Mouse (Mus musculus) CH12.LX (cell line): Measurements from ENCODE around the gene Map2k1. TPM values are rescaled to one million over a fixed set of nuclear protein-coding genes. Genes with fewer than 3 reads are reported as not detected.

Source experiments
- DNase-seq: peaks from one replicate; pipeline ENCODE4 v3.0.0-alpha.2; 2013; ENCODE audit errors: extremely low read depth
- H3K27ac ChIP-seq: 2 replicates; pipeline ENCODE4 v1.5.1; 2012; ENCODE audit warnings: low read depth, mild to moderate bottlenecking, control low read depth, moderate library complexity; ENCODE audit not compliant: insufficient read depth
- H3K27me3 ChIP-seq: replicated peaks from 2 replicates; pipeline ENCODE3; 2012; ENCODE audit warnings: inconsistent platforms
- H3K36me3 ChIP-seq, 2 experiments: replicated peaks in 1 of 2; 2 replicates each; pipeline versions ENCODE3 to v1.6.1; 2012; ENCODE audit warnings: inconsistent platforms in 1 of 2, low read length in 1 of 2, mild to moderate bottlenecking in 1 of 2, mixed read lengths in 1 of 2, moderate library complexity in 1 of 2; ENCODE audit not compliant: control insufficient read depth in 1 of 2, insufficient read depth in 1 of 2
- H3K4me1 ChIP-seq, 2 experiments: 2 replicates each; pipeline ENCODE4 v1.6.1; 2012; ENCODE audit warnings: inconsistent platforms in 1 of 2, moderate library complexity in 1 of 2; ENCODE audit not compliant: insufficient read depth in 2 of 2, control insufficient read depth in 1 of 2
- H3K4me2 ChIP-seq: 2 replicates; pipeline ENCODE4 v1.6.1; 2012; ENCODE audit warnings: low read depth, mild to moderate bottlenecking, control low read depth; ENCODE audit not compliant: poor library complexity, insufficient read depth, severe bottlenecking
- H3K4me3 ChIP-seq, 3 experiments: fragments of 150-350 bp in 1 of 3; sonication (generic) in 1 of 3; replicated peaks in 1 of 3; 2 replicates each; pipeline versions ENCODE3 to v1.5.1; 2011 to 2012; ENCODE audit warnings: low read depth in 2 of 3, low read length in 2 of 3, mild to moderate bottlenecking in 2 of 3, moderate library complexity in 2 of 3, control low read depth in 1 of 3, improper control_type of control experiment in 1 of 3, inconsistent platforms in 1 of 3, mixed read lengths in 1 of 3; ENCODE audit not compliant: poor library complexity in 1 of 3
- H3K79me2 ChIP-seq: replicated peaks from 2 replicates; pipeline ENCODE4 v1.6.1; 2012; ENCODE audit warnings: mild to moderate bottlenecking, moderate library complexity; ENCODE audit not compliant: control insufficient read depth, poor library complexity, insufficient read depth, severe bottlenecking; ENCODE audit errors: extremely low read depth
- H3K9ac ChIP-seq: 2 replicates; pipeline ENCODE4 v1.6.1; 2012; ENCODE audit warnings: low read depth, mild to moderate bottlenecking, control low read depth, moderate library complexity; ENCODE audit not compliant: insufficient read depth
- H3K9me3 ChIP-seq: replicated peaks from 2 replicates; pipeline ENCODE3; 2012; ENCODE audit warnings: low read length, inconsistent platforms, mixed read lengths
- BHLHE40 ChIP-seq: IDR thresholded peaks from 2 replicates; pipeline ENCODE4 v1.6.1; 2011; ENCODE audit warnings: mild to moderate bottlenecking, low read depth, low read length, improper control_type of control experiment
- CHD1 ChIP-seq: IDR thresholded peaks from 2 replicates; pipeline ENCODE4 v1.6.1; 2012; ENCODE audit warnings: low read depth, low read length, improper control_type of control experiment, inconsistent platforms
- CTCF ChIP-seq, 2 experiments: IDR thresholded peaks in 1 of 2; conservative IDR thresholded peaks in 1 of 2; 2 replicates each; pipeline ENCODE4 v1.5.1; 2011 to 2012; ENCODE audit warnings: low read depth in 2 of 2, low read length in 2 of 2, improper control_type of control experiment in 1 of 2, inconsistent platforms in 1 of 2, mild to moderate bottlenecking in 1 of 2, moderate library complexity in 1 of 2
- E2F4 ChIP-seq: IDR thresholded peaks from 2 replicates; pipeline ENCODE4 v1.6.1; 2011; ENCODE audit warnings: low read depth, low read length, improper control_type of control experiment; ENCODE audit not compliant: insufficient replicate concordance
- EP300 ChIP-seq: IDR thresholded peaks from 2 replicates; pipeline ENCODE4 v1.6.1; 2011; ENCODE audit warnings: low read length, improper control_type of control experiment
- ETS1 ChIP-seq: conservative IDR thresholded peaks from 2 replicates; pipeline ENCODE4 v1.6.1; 2012; ENCODE audit warnings: low read depth, mild to moderate bottlenecking, inconsistent platforms, low read length, improper control_type of control experiment, moderate library complexity
- GABPA ChIP-seq: IDR thresholded peaks from 2 replicates; pipeline ENCODE4 v1.6.1; 2012; ENCODE audit warnings: low read depth, low read length, improper control_type of control experiment, inconsistent platforms; ENCODE audit not compliant: insufficient replicate concordance
- HCFC1 ChIP-seq: IDR thresholded peaks from 2 replicates; pipeline ENCODE4 v1.6.1; 2012; ENCODE audit warnings: low read depth, mild to moderate bottlenecking, inconsistent platforms, low read length, improper control_type of control experiment
- IRF4 ChIP-seq: IDR thresholded peaks from 2 replicates; pipeline ENCODE4 v1.6.1; 2014; ENCODE audit warnings: low read depth, mild to moderate bottlenecking, inconsistent platforms, low read length, improper control_type of control experiment
- JUND ChIP-seq: conservative IDR thresholded peaks from 2 replicates; pipeline ENCODE4 v1.6.1; 2011; ENCODE audit warnings: low read depth, low read length, improper control_type of control experiment
- MAFK ChIP-seq: IDR thresholded peaks from 2 replicates; pipeline ENCODE4 v1.6.1; 2011; ENCODE audit warnings: low read length, improper control_type of control experiment; ENCODE audit not compliant: insufficient replicate concordance
- MAX ChIP-seq: IDR thresholded peaks from 2 replicates; pipeline ENCODE4 v1.6.1; 2011; ENCODE audit warnings: low read length, improper control_type of control experiment
- MXI1 ChIP-seq: IDR thresholded peaks from 2 replicates; pipeline ENCODE4 v1.6.1; 2011; ENCODE audit warnings: mild to moderate bottlenecking, low read depth, low read length, improper control_type of control experiment
- MYC ChIP-seq: IDR thresholded peaks from 2 replicates; pipeline ENCODE4 v1.6.1; 2011; ENCODE audit warnings: low read depth, mild to moderate bottlenecking, improper control_type of control experiment, low read length
- NELFE ChIP-seq: IDR thresholded peaks from 2 replicates; pipeline ENCODE4 v1.6.1; 2011; ENCODE audit warnings: low read depth, low read length, improper control_type of control experiment
- NRF1 ChIP-seq: IDR thresholded peaks from 2 replicates; pipeline ENCODE4 v1.6.1; 2014; ENCODE audit warnings: low read depth, mild to moderate bottlenecking, inconsistent platforms, low read length, improper control_type of control experiment, moderate library complexity
- PAX5 ChIP-seq: IDR thresholded peaks from 2 replicates; pipeline ENCODE4 v1.6.1; 2012; ENCODE audit warnings: low read length, inconsistent platforms, mixed read lengths
- POLR2AphosphoS2 ChIP-seq: IDR thresholded peaks from 2 replicates; pipeline ENCODE4 v1.6.1; 2011; ENCODE audit warnings: low read depth, low read length, improper control_type of control experiment
- RAD21 ChIP-seq: IDR thresholded peaks from 2 replicates; pipeline ENCODE4 v1.6.1; 2011; ENCODE audit warnings: low read depth, mild to moderate bottlenecking, low read length, improper control_type of control experiment, moderate library complexity
- RCOR1 ChIP-seq: conservative IDR thresholded peaks from 2 replicates; pipeline ENCODE4 v1.6.1; 2012; ENCODE audit warnings: low read depth, mild to moderate bottlenecking, inconsistent platforms, low read length, improper control_type of control experiment
- SIN3A ChIP-seq: IDR thresholded peaks from 2 replicates; pipeline ENCODE4 v1.6.1; 2012; ENCODE audit warnings: low read length, improper control_type of control experiment, inconsistent platforms
- TBP ChIP-seq: conservative IDR thresholded peaks from 2 replicates; pipeline ENCODE4 v1.6.1; 2011; ENCODE audit warnings: low read depth, low read length, improper control_type of control experiment
- TCF12 ChIP-seq: IDR thresholded peaks from 2 replicates; pipeline ENCODE4 v1.6.1; 2014; ENCODE audit warnings: low read depth, mild to moderate bottlenecking, inconsistent platforms, low read length, improper control_type of control experiment
- UBTF ChIP-seq: IDR thresholded peaks from 2 replicates; pipeline ENCODE4 v1.6.1; 2012; ENCODE audit warnings: low read depth, mild to moderate bottlenecking, inconsistent platforms, low read length, improper control_type of control experiment, moderate library complexity
- ZC3H11A ChIP-seq: IDR thresholded peaks from 2 replicates; pipeline ENCODE4 v1.6.1; 2012; ENCODE audit warnings: low read depth, mild to moderate bottlenecking, inconsistent platforms, low read length, improper control_type of control experiment
- ZKSCAN1 ChIP-seq: IDR thresholded peaks from 2 replicates; pipeline ENCODE4 v1.6.1; 2012; ENCODE audit warnings: low read depth, inconsistent platforms, low read length, improper control_type of control experiment, borderline replicate concordance
- ZMIZ1 ChIP-seq: IDR thresholded peaks from 2 replicates; pipeline ENCODE4 v1.6.1; 2012; ENCODE audit warnings: low read depth, mild to moderate bottlenecking, inconsistent platforms, low read length, improper control_type of control experiment
- ZNF384 ChIP-seq: IDR thresholded peaks from 2 replicates; pipeline ENCODE4 v1.6.1; 2012; ENCODE audit warnings: low read depth, low read length, improper control_type of control experiment, inconsistent platforms
- dilution Hi-C: fragments of 300-500 bp; cut with MboI; formaldehyde crosslinking; loops from 2 replicates; pipeline ENCODE4 v1.14.3; 2020; ENCODE audit warnings: low sequenced_read_pairs; ENCODE audit not compliant: extremely low pct_unique_long_range_greater_than_20kb, extremely low pct_ligation_motif_present
- in situ Hi-C: fragments of 300-500 bp; cut with MboI; formaldehyde crosslinking; loops from 3 replicates; pipeline ENCODE4 v1.14.3; 2019; ENCODE audit warnings: low sequenced_read_pairs, low pct_ligation_motif_present, low pct_unique_long_range_greater_than_20kb, mixed read lengths
- polyA plus RNA-seq: library from polyadenylated mRNA; unstranded; fragments of >175 nt; gene quantifications from 2 replicates; pipeline ENCODE4 v1.2.1, GENCODE M21; 2012; ENCODE audit warnings: low read depth; ENCODE audit not compliant: insufficient read length
- total RNA-seq, 2 experiments: library from RNA; depleted of rRNA; stranded (reverse); fragments of 300-350 nt in 1 of 2; fragments of >200 nt in 1 of 2; gene quantifications; 2 replicates each; pipeline ENCODE4 v1.2.3; 2012 to 2014

Map2k1 gene
- total and polyA plus RNA-seq, 3 experiments: 56.3 to 122 (median 74.0) TPM

- Histone ChIP-seq H3K4me1 (peaks cover 0 to 22% of the 10 kb centered on the region in 2 experiments; a peak in 2 of 4 replicates), H3K36me3 (peaks cover 10 to 67% of the 10 kb centered on the region in 2 experiments), H3K9ac (no peak overlapping the region), H3K4me3 (no peak overlapping the region), H3K9me3 (no peaks in the 10 kb centered on the region), H3K27me3 (no peaks in the 10 kb centered on the region), H3K4me2 (no peak overlapping the region), H3K79me2 (peaks cover 6% of the 10 kb centered on the region), H3K27ac (no peak overlapping the region)
- DNase-seq: no peak
- in situ Hi-C loops (no loop called here), dilution Hi-C loops (no loop called here)
- TF ChIP-seq JUND (no peak), MXI1 (no peak), NRF1 (no peak), MYC (no peak), ZKSCAN1 (no peak), ETS1 (no peak), TBP (no peak), ZC3H11A (no peak), RCOR1 (no peak), POLR2AphosphoS2 (no peak), BHLHE40 (no peak), MAFK (no peak), GABPA (no peak), PAX5 (no peak), E2F4 (no peak), ZMIZ1 (no peak), IRF4 (no peak)
These were observed 36.8 kb downstream of the Map2k1 start for GRCm38 (mm10) chr9:64216641-64217040.

- dilution Hi-C loops: no loop called here
- H3K4me3 ChIP-seq: no peak overlapping the region
- no peak for TF ChIP-seq ZNF384
- no peak for TF ChIP-seq POLR2AphosphoS2
- TF ChIP-seq MYC: no peak
- no peak for TF ChIP-seq PAX5
- TF ChIP-seq MXI1: no peak
- TF ChIP-seq TCF12: no peak
- no peak for TF ChIP-seq NELFE
- TF ChIP-seq RAD21: no peak
- no peak for TF ChIP-seq CTCF (conservative IDR thresholded peaks at IDR 0.05 in 1 of 2, IDR thresholded peaks at IDR 0.05 in 1 of 2; ENCODE audit: low read depth in 2 of 2, low read length in 2 of 2)
- no peak for TF ChIP-seq UBTF
- TF ChIP-seq MAX: no peak
- TF ChIP-seq CHD1: no peak
- TF ChIP-seq EP300: no peak
- TF ChIP-seq HCFC1: no peak
- no peak for TF ChIP-seq MAFK
- no peak for TF ChIP-seq NRF1
- TF ChIP-seq IRF4: no peak
- TF ChIP-seq SIN3A: no peak
- H3K9me3 ChIP-seq: no peaks in the 10 kb centered on the region
- H3K9ac ChIP-seq: no peak overlapping the region
- no peaks in the 10 kb centered on the region for H3K27me3 ChIP-seq
- peaks cover 14 to 68% of the 10 kb centered on the region in 2 experiments for H3K36me3 ChIP-seq
- H3K27ac ChIP-seq: no peak overlapping the region
- H3K79me2 ChIP-seq: peaks cover 6% of the 10 kb centered on the region
- DNase-seq: no peak
- in situ Hi-C loops: no loop called here
- H3K4me1 ChIP-seq: peaks cover 0 to 22% of the 10 kb centered on the region in 2 experiments; a peak in 2 of 4 replicates
- no peak overlapping the region for H3K4me2 ChIP-seq
These were observed 37.3 kb downstream of the Map2k1 start for GRCm38 (mm10) chr9:64216090-64216489.
